Mouse (Mus musculus) limb, embryonic 13.5 days (tissue): Measurements from ENCODE around the gene Pxn. TPM values are rescaled to one million over a fixed set of nuclear protein-coding genes. Genes with fewer than 3 reads are reported as not detected.

Experiments used
- ATAC-seq: fragments of 200-750 bp; cut with Nextera tagmentation; 2 replicates; pipeline ENCODE4 v1.8.0; 2017; ENCODE audit warnings: low read depth, moderate number of reproducible peaks, moderate TSS enrichment; ENCODE audit not compliant: low FRiP score
- H3K27ac ChIP-seq: fragments of 300-500 bp; sonication (generic); 2 replicates; pipeline ENCODE4 v1.5.1; 2015; ENCODE audit warnings: inconsistent platforms, mild to moderate bottlenecking, moderate library complexity
- H3K27me3 ChIP-seq: fragments of 300-500 bp; sonication (generic); 2 replicates; pipeline ENCODE4 v1.6.1; 2015; ENCODE audit warnings: mild to moderate bottlenecking, inconsistent platforms
- H3K36me3 ChIP-seq: fragments of 300-500 bp; sonication (generic); 2 replicates; pipeline ENCODE4 v1.6.1; 2015; ENCODE audit warnings: inconsistent platforms, mild to moderate bottlenecking, moderate library complexity
- H3K4me1 ChIP-seq: fragments of 300-500 bp; sonication (generic); 2 replicates; pipeline ENCODE4 v1.6.1; 2015; ENCODE audit warnings: inconsistent platforms
- H3K4me2 ChIP-seq: fragments of 300-500 bp; sonication (generic); replicated peaks from 2 replicates; pipeline ENCODE4 v1.6.1; 2015; ENCODE audit warnings: inconsistent platforms, mild to moderate bottlenecking, moderate library complexity
- H3K4me3 ChIP-seq: fragments of 300-500 bp; sonication (generic); 2 replicates; pipeline ENCODE4 v1.5.1; 2015; ENCODE audit warnings: moderate library complexity, mild to moderate bottlenecking, inconsistent platforms
- H3K9ac ChIP-seq: fragments of 300-500 bp; sonication (generic); 2 replicates; pipeline ENCODE4 v1.6.1; 2015; ENCODE audit warnings: mild to moderate bottlenecking, inconsistent platforms
- H3K9me3 ChIP-seq: fragments of 300-500 bp; sonication (generic); 2 replicates; pipeline ENCODE4 v1.6.1; 2016; ENCODE audit warnings: inconsistent platforms
- WGBS: fragments of 180-500 bp; shearing (Covaris S2); methylation state at CpG from one replicate; pipeline ENCODE4 v1.1.7; 2015; 5-methylcytosine and 5-hydroxymethylcytosine counted together
- polyA plus RNA-seq: library from polyadenylated mRNA; unstranded; fragments of >200 nt; fragmentation: Nextera tagmentation; extraction: Ambion mirVana; gene quantifications from 2 replicates; pipeline ENCODE4 v1.2.1, GENCODE M21; 2015

The Pxn gene
- polyA plus RNA-seq, 1 experiment from 2014 or later = 54.0 TPM

DNA sequence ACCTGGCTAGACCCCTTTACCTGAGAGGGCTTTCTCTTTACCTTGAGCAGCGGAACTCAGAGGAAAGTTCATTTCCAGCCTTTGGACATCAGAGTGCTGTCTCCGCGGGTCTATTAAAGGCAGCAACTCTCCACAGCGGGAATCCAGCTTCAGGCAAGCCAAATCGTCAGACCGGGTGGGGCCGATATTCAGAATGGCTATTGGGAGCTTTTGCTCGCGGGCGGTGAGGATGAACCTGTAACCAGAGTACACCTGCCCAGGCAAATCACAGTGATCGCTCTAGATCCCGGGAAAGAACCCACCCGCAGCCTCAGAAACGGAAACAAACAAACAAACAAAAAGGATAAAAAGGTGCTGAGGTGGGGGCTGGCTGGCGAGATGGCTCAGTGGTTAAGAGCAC is 26.9 kb upstream of the Pxn start:
- Histone ChIP-seq H3K9ac (no peak overlapping the region), H3K9me3 (no peaks in the 10 kb centered on the region), H3K36me3 (peaks cover 24% of the 10 kb centered on the region), H3K4me2 (peak overlapping the region; percentile 56; the same call in 1 of the 2 replicates), H3K4me1 (peaks cover 24% of the 10 kb centered on the region), H3K27me3 (peaks cover 30% of the 10 kb centered on the region), H3K27ac (no peak overlapping the region), H3K4me3 (no peak overlapping the region)
- 40% methylated on average over 15 of the region's 15 CpGs for WGBS
- ATAC-seq = no peak

DNA sequence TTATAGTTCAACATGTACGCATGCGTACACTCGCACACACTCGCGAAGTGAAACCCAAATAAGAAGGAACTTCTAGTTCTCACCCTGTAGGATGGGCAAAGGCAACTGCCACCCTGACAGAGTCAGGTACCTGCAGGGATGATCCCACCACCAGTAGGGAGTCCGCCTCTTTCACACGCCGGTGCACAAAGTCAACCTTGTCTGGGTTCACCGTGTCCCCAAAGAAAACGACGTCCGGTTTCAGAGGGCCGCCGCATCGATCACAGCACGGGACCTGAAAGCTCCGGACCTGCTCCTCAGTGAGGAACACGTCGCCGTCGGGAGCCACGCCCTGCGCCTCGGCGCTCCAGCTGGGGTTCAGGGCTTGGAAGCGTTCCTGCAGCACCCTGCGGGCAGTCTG is 26.4 kb upstream of the Pxn start:
- no peak overlapping the region for H3K27ac ChIP-seq
- H3K4me1 ChIP-seq = peaks cover 27% of the 10 kb centered on the region
- peaks cover 24% of the 10 kb centered on the region for H3K36me3 ChIP-seq
- no peaks in the 10 kb centered on the region for H3K9me3 ChIP-seq
- WGBS = 18% methylated on average over 27 of the region's 27 CpGs
- H3K27me3 ChIP-seq = peaks cover 30% of the 10 kb centered on the region
- H3K4me3 ChIP-seq = peak overlapping the region; percentile 26
- no peak for ATAC-seq
- H3K9ac ChIP-seq = peak overlapping the region; percentile 48; the same call in 1 of the 2 replicates
- peak overlapping the region; percentile 56 for H3K4me2 ChIP-seq

DNA sequence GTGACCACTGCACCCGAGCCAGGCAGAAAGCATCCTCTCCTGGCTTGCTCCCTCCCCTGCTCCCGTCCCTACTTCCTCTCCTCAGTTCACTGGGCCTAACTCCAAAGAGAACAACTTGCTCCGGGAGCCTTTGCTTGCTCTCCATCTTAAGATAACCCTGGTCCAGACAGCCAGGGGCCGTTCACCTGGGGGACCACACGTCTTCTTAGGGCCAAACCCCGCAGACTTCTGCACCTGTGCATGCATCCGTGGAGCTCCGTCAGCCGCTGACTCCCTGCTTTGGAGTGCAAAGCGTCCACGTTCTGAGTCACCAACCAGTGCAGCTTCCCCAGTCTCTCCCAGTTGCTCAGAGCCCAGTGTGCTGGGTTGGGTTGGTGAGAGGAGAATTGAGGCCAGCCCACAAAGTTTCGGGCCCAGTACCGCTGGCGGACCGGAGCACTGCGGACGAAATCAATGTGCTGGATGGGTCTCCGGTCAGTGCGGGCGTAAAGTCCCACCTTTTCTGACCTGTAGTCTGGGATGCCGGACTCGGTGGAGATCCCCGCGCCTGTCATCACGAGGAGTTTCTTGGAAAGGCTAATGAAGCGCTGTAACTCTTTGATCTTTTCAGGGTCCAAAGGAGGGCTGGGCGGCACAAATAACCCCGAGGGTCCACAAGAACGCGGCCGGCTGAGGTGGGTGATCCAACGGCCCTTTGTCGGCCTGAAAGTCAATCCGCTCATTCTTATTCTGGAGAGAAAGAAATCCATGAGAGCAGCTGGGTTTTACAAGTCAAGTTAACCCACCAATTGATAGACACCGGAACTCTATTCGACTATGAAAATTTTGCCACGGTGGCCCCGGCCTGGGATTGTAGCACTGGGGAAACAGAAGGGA is 23.8 kb upstream of the Pxn start:
- 34% methylated on average over 38 of the region's 38 CpGs for WGBS
- Histone ChIP-seq H3K4me1 (peaks cover 17% of the 10 kb centered on the region), H3K9me3 (no peaks in the 10 kb centered on the region), H3K27ac (no peak overlapping the region), H3K4me2 (peak overlapping the region; percentile 50), H3K27me3 (peaks cover 30% of the 10 kb centered on the region), H3K36me3 (peaks cover 18% of the 10 kb centered on the region), H3K4me3 (peak overlapping the region; percentile 25), H3K9ac (peak overlapping the region; percentile 31)
- no peak for ATAC-seq

DNA sequence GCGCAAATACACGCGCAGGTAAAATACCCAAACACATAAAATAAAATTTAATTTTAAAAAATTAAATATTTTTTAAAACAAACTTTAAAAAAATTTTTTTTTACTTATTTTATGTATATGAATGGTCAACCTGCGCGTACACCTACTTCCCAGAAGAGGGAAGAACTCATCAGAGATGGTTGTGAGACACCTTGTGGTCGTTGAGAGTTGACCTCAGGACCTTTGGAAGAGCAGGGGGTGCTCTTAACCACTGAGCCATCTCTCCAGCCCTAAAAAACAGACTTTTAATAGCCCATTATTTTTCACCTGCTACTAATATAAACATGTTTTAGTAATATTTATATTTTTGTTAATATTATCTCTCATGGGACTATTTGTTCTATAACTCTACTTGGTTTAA is 23.1 kb upstream of the Pxn start:
- H3K4me2 ChIP-seq = peak overlapping the region; percentile 50; the same call in 1 of the 2 replicates
- no peak overlapping the region for H3K4me3 ChIP-seq

DNA sequence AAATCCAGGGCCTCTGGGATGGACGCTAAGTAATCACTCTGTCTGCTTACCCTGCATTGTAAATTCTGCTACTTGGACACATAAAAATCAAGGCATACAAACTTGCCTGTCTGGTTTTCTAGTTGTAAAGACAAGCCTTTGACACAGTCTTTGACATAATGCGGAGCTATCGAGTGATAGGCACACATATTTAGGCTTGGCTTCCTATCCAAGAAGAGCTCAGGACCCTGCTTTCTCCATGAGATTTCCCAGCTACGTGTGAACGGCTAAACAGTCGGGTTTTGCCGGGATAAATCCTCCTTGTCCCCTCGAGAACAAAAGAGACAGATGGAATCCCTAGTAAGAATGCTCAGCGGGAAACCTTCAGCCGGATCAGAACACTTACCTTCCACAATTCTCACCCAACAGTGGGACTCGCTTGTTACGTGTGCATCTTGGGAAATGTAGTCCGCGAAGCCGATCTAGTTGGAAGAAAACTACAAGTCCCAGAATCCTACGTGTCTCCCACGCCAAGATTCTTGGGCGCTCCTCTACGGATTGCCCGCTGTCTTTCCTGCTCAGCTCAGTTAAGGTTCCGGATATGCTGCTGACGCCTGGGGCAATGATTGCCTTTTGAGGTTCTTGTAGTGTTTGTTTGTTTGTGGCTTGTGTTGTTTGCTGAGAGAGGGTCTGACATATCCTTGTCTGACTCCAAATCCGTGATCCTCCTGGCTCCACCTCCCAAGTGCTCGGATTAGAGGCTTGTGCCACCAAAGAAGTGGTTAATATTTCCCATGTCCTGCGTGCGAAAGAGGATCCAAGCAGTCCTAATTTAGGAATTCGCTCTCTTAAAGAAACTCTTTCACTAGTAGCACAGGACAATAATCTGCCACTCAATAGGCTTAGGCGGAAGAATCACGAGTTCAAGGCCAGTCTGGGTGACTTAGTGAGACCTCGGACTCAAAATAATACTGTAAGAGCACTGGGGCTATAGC is 22.2 kb upstream of the Pxn start, which contains the start of gene Sirt4:
Sirt4 (minus strand) TSS at position 779 of the 974 bp plus-strand sequence.
- peak within 1 kb of the TSS; percentile 65 for H3K9ac ChIP-seq
- H3K9me3 ChIP-seq = no peaks in the 10 kb centered on the region
- peak within 1 kb of the TSS; percentile 51 for H3K4me3 ChIP-seq
- ATAC-seq = peak; percentile 85
- H3K4me2 ChIP-seq = peak within 1 kb of the TSS; percentile 71
- H3K27ac ChIP-seq = peak within 1 kb of the TSS; percentile 53
- 9% methylated on average over 30 of the region's 30 CpGs for WGBS
- H3K27me3 ChIP-seq = peaks cover 30% of the 10 kb centered on the region
- H3K36me3 ChIP-seq = peaks cover 14% of the 10 kb centered on the region
- peaks cover 21% of the 10 kb centered on the region for H3K4me1 ChIP-seq

More for the DNA sequence above, 23.1 kb upstream of the Pxn start:
- 39% methylated on average over 6 of the region's 6 CpGs for WGBS
- H3K9me3 ChIP-seq = no peaks in the 10 kb centered on the region
- H3K9ac ChIP-seq = no peak overlapping the region
- H3K36me3 ChIP-seq = peaks cover 17% of the 10 kb centered on the region
- H3K4me1 ChIP-seq = peaks cover 17% of the 10 kb centered on the region
- no peak for ATAC-seq
- peaks cover 30% of the 10 kb centered on the region for H3K27me3 ChIP-seq
- no peak overlapping the region for H3K27ac ChIP-seq

DNA sequence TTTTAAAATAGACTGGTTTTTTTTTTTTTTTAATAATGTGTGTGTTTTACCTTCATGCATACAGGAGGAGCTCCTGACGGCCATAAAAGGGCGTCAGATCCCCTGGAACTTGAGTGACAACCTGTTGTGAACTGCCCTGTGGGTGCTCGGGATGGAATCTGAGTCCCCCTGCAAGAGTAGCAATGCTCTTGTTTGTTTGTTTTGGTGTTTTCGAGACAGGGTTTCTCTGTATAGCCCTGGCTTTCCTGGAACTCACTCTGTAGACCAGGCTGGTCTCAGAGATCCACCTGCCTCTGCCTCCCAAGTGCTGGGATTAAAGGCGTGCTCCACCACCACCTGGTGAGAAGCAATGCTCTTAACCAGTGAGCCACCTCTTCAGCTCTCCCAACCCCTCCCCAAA is 21.5 kb upstream of the Pxn start:
- no peaks in the 10 kb centered on the region for H3K9me3 ChIP-seq
- H3K4me2 ChIP-seq = peak overlapping the region; percentile 71
- peak overlapping the region; percentile 51 for H3K4me3 ChIP-seq
- H3K4me1 ChIP-seq = peaks cover 21% of the 10 kb centered on the region
- peaks cover 23% of the 10 kb centered on the region for H3K27me3 ChIP-seq
- 67% methylated on average over 5 of the region's 5 CpGs for WGBS
- peaks cover 7% of the 10 kb centered on the region for H3K36me3 ChIP-seq
- H3K27ac ChIP-seq = no peak overlapping the region
- ATAC-seq = no peak
- H3K9ac ChIP-seq = peak overlapping the region; percentile 65

DNA sequence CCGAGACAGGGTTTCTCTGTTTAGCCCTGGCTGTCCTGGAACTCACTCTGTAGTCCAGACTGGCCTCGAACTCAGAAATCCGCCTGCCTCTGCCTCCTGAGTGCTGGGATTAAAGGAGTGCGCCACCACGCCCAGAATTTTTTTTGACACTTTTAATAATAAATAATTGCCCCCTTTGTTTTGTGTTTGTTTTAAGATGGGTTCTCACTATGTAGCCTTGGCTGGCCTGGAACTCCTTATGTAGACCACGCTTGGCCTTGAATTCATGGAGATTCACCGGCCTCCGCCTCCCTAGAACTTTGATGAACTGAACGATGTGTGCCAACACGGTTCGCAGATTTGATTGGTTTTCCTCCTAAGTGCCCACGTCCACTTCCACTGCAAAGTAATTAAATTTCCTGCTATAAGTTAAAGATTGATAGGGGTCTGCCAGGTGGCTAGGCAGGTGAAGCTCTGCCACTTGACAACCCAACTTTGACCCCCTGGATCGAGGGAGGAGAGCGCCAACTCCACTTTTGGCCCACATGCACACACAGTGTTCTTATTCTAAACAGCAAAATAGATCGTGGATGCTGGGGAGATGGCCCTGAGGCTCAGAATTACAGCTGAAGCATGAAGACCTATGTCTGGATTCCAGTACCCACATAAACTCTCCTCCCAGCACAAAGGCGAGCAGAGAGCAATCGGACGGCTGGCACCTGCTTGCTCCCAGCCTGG is 20.8 kb upstream of the Pxn start:
- Histone ChIP-seq H3K4me3 (no peak overlapping the region), H3K4me1 (peaks cover 18% of the 10 kb centered on the region), H3K9ac (no peak overlapping the region), H3K4me2 (no peak overlapping the region), H3K9me3 (no peaks in the 10 kb centered on the region), H3K27me3 (peaks cover 19% of the 10 kb centered on the region), H3K27ac (no peak overlapping the region), H3K36me3 (0 out of 2 replicates have a peak, but pooled peaks cover 3% of the 10 kb centered on the region)
- ATAC-seq = no peak
- 85% methylated on average over 18 of the region's 18 CpGs for WGBS

DNA sequence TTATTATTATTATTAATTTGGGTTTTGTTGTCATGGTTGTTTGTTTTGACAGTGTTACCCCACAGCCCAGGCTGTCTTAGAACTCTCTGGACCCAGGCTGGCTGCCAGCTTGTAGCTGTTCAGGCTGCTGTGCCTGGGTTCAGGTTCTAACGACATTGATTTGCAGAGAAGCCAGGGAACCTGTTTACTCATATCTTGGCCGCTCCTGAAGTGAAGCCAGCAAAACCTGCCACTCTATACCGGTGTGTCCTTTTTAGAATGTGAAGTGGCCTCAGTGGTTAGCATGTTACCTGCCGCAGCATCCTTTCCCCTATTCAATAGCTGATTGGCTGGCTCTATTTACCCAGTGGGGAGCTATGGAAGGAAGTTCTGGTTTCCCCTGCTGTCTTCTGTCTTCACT is 19.8 kb upstream of the Pxn start:
- Histone ChIP-seq H3K36me3 (0 out of 2 replicates have a peak, but pooled peaks cover 3% of the 10 kb centered on the region), H3K27me3 (peaks cover 13% of the 10 kb centered on the region), H3K9me3 (no peaks in the 10 kb centered on the region), H3K4me1 (peaks cover 29% of the 10 kb centered on the region), H3K4me2 (no peak overlapping the region), H3K27ac (no peak overlapping the region), H3K9ac (no peak overlapping the region), H3K4me3 (no peak overlapping the region)
- ATAC-seq = no peak
- 37% methylated on average over 4 of the region's 4 CpGs for WGBS

DNA sequence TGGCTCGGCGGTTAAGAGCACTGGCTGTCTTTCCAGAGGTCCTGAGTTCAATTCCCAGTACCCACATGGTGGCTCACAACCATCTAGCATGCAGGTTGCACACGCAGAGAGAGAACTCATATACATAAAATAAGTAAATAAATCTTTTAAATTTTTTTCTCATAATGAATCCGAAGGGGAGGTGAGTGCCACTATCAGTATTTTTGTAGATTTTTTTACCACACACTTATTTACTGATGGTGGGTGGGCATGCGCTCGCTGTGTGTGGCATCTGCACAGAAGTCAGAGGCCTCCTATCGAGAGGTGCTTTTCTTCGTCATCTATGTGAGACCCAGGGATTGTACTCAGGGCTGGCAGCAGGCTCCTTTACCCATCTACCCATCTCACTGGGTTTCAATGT is 19.1 kb upstream of the Pxn start:
- H3K4me2 ChIP-seq = no peak overlapping the region
- H3K27ac ChIP-seq = no peak overlapping the region
- no peaks in the 10 kb centered on the region for H3K9me3 ChIP-seq
- H3K36me3 ChIP-seq = 0 out of 2 replicates have a peak, but pooled peaks cover 1% of the 10 kb centered on the region
- H3K27me3 ChIP-seq = peaks cover 7% of the 10 kb centered on the region
- WGBS = 86% methylated on average over 8 of the region's 8 CpGs
- H3K4me1 ChIP-seq = peaks cover 33% of the 10 kb centered on the region
- H3K9ac ChIP-seq = no peak overlapping the region
- H3K4me3 ChIP-seq = no peak overlapping the region
- ATAC-seq = no peak

DNA sequence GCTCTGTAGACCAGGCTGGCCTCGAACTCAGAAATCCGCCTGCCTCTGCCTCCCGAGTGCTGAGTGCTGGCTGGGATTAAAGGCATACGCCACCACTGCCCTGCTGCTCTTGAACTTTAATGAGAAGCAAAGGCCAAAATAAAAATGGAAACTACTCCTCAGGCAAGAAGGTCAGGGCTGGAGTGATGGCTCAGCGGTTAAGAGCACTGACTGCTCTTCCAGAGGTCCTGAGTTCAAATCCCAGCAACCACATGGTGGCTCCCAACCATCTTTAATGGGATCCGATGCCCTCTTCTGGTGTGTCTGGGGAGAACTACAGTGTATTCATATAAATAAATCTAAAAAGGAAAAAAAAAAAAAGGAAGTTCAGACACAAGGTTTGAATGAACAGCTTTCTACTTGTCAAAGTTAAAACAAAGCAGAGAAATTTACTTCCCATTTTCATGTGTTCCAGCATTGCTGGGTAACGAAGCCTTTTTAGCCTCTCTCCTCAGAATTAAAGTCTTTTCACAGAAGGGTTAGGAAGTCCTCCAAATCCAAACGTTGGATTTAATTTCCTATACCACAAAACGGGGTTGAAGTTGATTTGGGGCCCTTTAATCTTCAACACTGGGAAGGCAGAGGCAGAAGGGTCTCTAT is 18.4 kb upstream of the Pxn start:
- Histone ChIP-seq H3K27me3 (peaks cover under 1% of the 10 kb centered on the region; the same call in 1 of the 2 replicates), H3K27ac (no peak overlapping the region), H3K4me2 (peak overlapping the region; percentile 65; the same call in 1 of the 2 replicates), H3K9ac (no peak overlapping the region), H3K36me3 (no peaks in the 10 kb centered on the region), H3K4me1 (peaks cover 32% of the 10 kb centered on the region), H3K4me3 (no peak overlapping the region; the same call in 1 of the 2 replicates), H3K9me3 (no peaks in the 10 kb centered on the region)
- ATAC-seq = no peak
- WGBS = 70% methylated on average over 9 of the region's 9 CpGs
